Mouse (Mus musculus) cerebellum, adult 2 months (tissue): Measurements from ENCODE around the gene Adh7. TPM values are rescaled to one million over a fixed set of nuclear protein-coding genes. Genes with fewer than 3 reads are reported as not detected.

Experiments used
- DNase-seq, 2 experiments: peaks; one replicate each; pipeline ENCODE4 v3.0.0; 2021
- H3K27ac ChIP-seq: fragments of 200-500 bp; 2 replicates; pipeline ENCODE4 v1.5.1; 2012; ENCODE audit warnings: low read length, control low read depth, inconsistent platforms; ENCODE audit not compliant: insufficient read depth
- H3K27me3 ChIP-seq: fragments of 200-500 bp; 2 replicates; pipeline ENCODE4 v1.6.1; 2012; ENCODE audit warnings: inconsistent platforms, mild to moderate bottlenecking, low read length, moderate library complexity; ENCODE audit not compliant: control insufficient read depth, insufficient read depth
- H3K4me1 ChIP-seq: fragments of 200-500 bp; 2 replicates; pipeline ENCODE4 v1.6.1; 2011; ENCODE audit warnings: low read length; ENCODE audit not compliant: control insufficient read depth, insufficient read depth
- H3K4me3 ChIP-seq: fragments of 200-500 bp; replicated peaks from 2 replicates; pipeline ENCODE3; 2011; ENCODE audit warnings: mild to moderate bottlenecking, low read depth, low read length, control low read depth; ENCODE audit not compliant: insufficient read depth
- CTCF ChIP-seq: fragments of 200-500 bp; IDR thresholded peaks from 2 replicates; pipeline ENCODE4 v1.5.1; 2011; ENCODE audit warnings: low read depth, mild to moderate bottlenecking, control low read depth, low read length, moderate library complexity, borderline replicate concordance; ENCODE audit not compliant: insufficient read depth
- POLR2A ChIP-seq: fragments of 200-500 bp; IDR thresholded peaks from 2 replicates; pipeline ENCODE4 v1.6.1; 2011; ENCODE audit warnings: low read length, control low read depth, borderline replicate concordance; ENCODE audit not compliant: insufficient read depth
- WGBS: fragments of 180-500 bp; shearing (Covaris S2); methylation state at CpG from one replicate; pipeline ENCODE4 v1.1.7; 2018; 5-methylcytosine and 5-hydroxymethylcytosine counted together
- polyA plus RNA-seq: library from polyadenylated mRNA; depleted of rRNA; stranded (reverse); fragments of >200 nt; gene quantifications from 2 replicates; pipeline ENCODE4 v1.2.3, GENCODE M21; 2012

Gene Adh7
- polyA plus RNA-seq, 1 experiment = not detected

GRCm38 (mm10) chr3:138239461-138239860 lies 21.9 kb downstream of the Adh7 start:
- WGBS = 87% methylated on average over 6 of the region's 6 CpGs
- TF ChIP-seq CTCF (no peak), POLR2A (no peak)
- no peak for DNase-seq
- Histone ChIP-seq H3K27ac (no peak overlapping the region), H3K27me3 (no peaks in the 10 kb centered on the region), H3K4me1 (no peaks in the 10 kb centered on the region), H3K4me3 (no peak overlapping the region)

- Histone ChIP-seq H3K4me1 (no peaks in the 10 kb centered on the region), H3K27ac (no peak overlapping the region), H3K4me3 (no peak overlapping the region), H3K27me3 (no peaks in the 10 kb centered on the region)
- TF ChIP-seq POLR2A (no peak), CTCF (no peak)
- 88% methylated on average over 3 of the region's 3 CpGs for WGBS
- no peak for DNase-seq
Measured at GRCm38 (mm10) chr3:138240411-138240810, 22.9 kb downstream of the Adh7 start.

- no peak for TF ChIP-seq POLR2A
- no peak for TF ChIP-seq CTCF
- H3K4me1 ChIP-seq = no peaks in the 10 kb centered on the region
- H3K27ac ChIP-seq = no peak overlapping the region
- no peaks in the 10 kb centered on the region for H3K27me3 ChIP-seq
- 86% methylated on average over 5 of the region's 5 CpGs for WGBS
- DNase-seq = no peak
- H3K4me3 ChIP-seq = no peak overlapping the region
Measured at GRCm38 (mm10) chr3:138240942-138241341, 23.4 kb downstream of the Adh7 start.

- 50% methylated on average over 6 of the region's 6 CpGs for WGBS
- H3K4me3 ChIP-seq = no peak overlapping the region
Measured at GRCm38 (mm10) chr3:138241371-138241770, 23.8 kb downstream of the Adh7 start.

GRCm38 (mm10) chr3:138242021-138242726 lies 24.6 kb downstream of the Adh7 start:
- WGBS = 57% methylated on average over 14 of the region's 14 CpGs
- no peak for DNase-seq
- TF ChIP-seq POLR2A (no peak), CTCF (no peak)
- Histone ChIP-seq H3K27me3 (no peaks in the 10 kb centered on the region), H3K4me1 (no peaks in the 10 kb centered on the region), H3K4me3 (no peak overlapping the region), H3K27ac (no peak overlapping the region)

More at GRCm38 (mm10) chr3:138241371-138241770, 23.8 kb downstream of the Adh7 start:
- Histone ChIP-seq H3K27me3 (no peaks in the 10 kb centered on the region), H3K27ac (no peak overlapping the region), H3K4me1 (no peaks in the 10 kb centered on the region)
- no peak for DNase-seq
- no peak for TF ChIP-seq CTCF
- TF ChIP-seq POLR2A = no peak

GRCm38 (mm10) chr3:138242933-138243332 lies 25.4 kb downstream of the Adh7 start:
- 95% methylated on average over 6 of the region's 6 CpGs for WGBS
- no peaks in the 10 kb centered on the region for H3K4me1 ChIP-seq
- no peak for DNase-seq
- no peak overlapping the region for H3K4me3 ChIP-seq
- no peak overlapping the region for H3K27ac ChIP-seq
- TF ChIP-seq POLR2A (no peak), CTCF (no peak)
- H3K27me3 ChIP-seq = no peaks in the 10 kb centered on the region

GRCm38 (mm10) chr3:138244338-138244874 lies 26.8 kb downstream of the Adh7 start:
- no peaks in the 10 kb centered on the region for H3K4me1 ChIP-seq
- no peak for DNase-seq
- no peak overlapping the region for H3K4me3 ChIP-seq
- H3K27me3 ChIP-seq = no peaks in the 10 kb centered on the region
- TF ChIP-seq POLR2A (no peak), CTCF (no peak)
- H3K27ac ChIP-seq = no peak overlapping the region
- WGBS = 66% methylated on average over 7 of the region's 7 CpGs

- TF ChIP-seq CTCF (no peak), POLR2A (no peak)
- no peaks in the 10 kb centered on the region for H3K27me3 ChIP-seq
- H3K4me1 ChIP-seq = no peaks in the 10 kb centered on the region
- H3K27ac ChIP-seq = no peak overlapping the region
- no peak overlapping the region for H3K4me3 ChIP-seq
- no peak for DNase-seq
Measured at GRCm38 (mm10) chr3:138246511-138247020, 29.0 kb downstream of the Adh7 start.
